Comparison of ENCODE assay signal across 10 mouse cellular contexts in the genomic region with DNA sequence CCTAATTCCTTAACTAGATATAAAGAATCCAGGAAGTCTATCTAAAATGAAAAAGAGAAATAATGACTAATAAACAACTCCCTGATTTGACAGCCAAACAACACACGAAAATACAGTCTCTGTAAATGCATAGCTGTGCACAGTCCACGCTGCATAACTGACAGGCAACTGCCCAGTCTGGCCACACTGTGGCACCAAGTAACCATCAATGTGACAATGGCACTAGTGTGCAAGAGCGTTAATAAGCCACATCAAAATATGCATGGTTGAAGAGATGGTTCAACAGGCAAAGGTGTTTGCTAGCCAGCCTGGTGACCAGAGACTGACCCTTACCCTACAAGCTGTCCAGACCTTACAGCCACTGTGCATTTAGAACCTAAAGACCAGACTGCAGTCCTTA. TPM values are rescaled to one million over a fixed set of nuclear protein-coding genes. Genes with fewer than 3 reads are reported as not detected.
DNase-seq lines count a peak whose midpoint lies in the region; ATAC-seq and TF ChIP-seq lines count a peak whose summit lies in the region.
"Had no signal": no experiment of that assay in that cellular context is flagged by ENCODE, and none has a peak within 500 bp of the region (broad histone marks: within the 10 kb centered on the region; RNA-seq: fewer than 3 reads in every experiment).

No protein-coding gene starts in this region.

- peak; percentile 67; the same call in 1 of the 2 replicates for ATAC-seq in megakaryocyte-erythroid progenitor cell, adult 5-6 weeks (replicated peaks; ENCODE audit: low FRiP score, low TSS enrichment, poor library complexity, severe bottlenecking)

- no peak for TF ChIP-seq POLR2A in brain, embryonic 14.5 days (IDR thresholded peaks at IDR 0.05; ENCODE audit: borderline replicate concordance, extremely low read depth, insufficient read depth, insufficient read length, poor library complexity, severe bottlenecking)

- H3K4me3 ChIP-seq in layer of hippocampus, adult 2 months: no peak overlapping the region
- H3K4me3 ChIP-seq: liver, embryonic 15.5 days had no signal

- TF ChIP-seq CTCF in layer of hippocampus, adult 2 months (conservative IDR thresholded peaks at IDR 0.05): peak; percentile 75
- TF ChIP-seq CTCF in brain, embryonic 14.5 days (IDR thresholded peaks at IDR 0.05; ENCODE audit: borderline replicate concordance, extremely low read depth, insufficient read depth, insufficient read length): peak; percentile 52; the same call in 1 of the 2 replicates

- no peak overlapping the region for H3K27ac ChIP-seq in layer of hippocampus, adult 2 months
- H3K27ac ChIP-seq: liver, embryonic 15.5 days had no signal

- peak; percentile 36 to 42 for DNase-seq in cerebellum, postnatal 14 days
- no peak for DNase-seq in cerebellum, adult 9-10 months
- no peak for DNase-seq in layer of hippocampus, adult 2 months (ENCODE audit: low spot score in 2 of 2)
- no peak for DNase-seq in layer of hippocampus, postnatal 25 days (ENCODE audit: extremely low spot score in 1 of 2, low spot score in 1 of 2)
- peak; percentile 23 for DNase-seq in brain, embryonic 14.5 days (ENCODE audit: low read depth)
- DNase-seq in right cerebral cortex, postnatal 36 days (ENCODE audit: low spot score in 2 of 2): no peak
- no peak for DNase-seq in kidney, adult 18-20 months
- DNase-seq: gastrocnemius, postnatal 14 days had no signal

RNA-seq across cellular contexts. Expression of gene Secisbp2l, which starts 17.6 kb away (rescaled TPM):
- total RNA-seq in layer of hippocampus, adult 2 months (2021): 10 to 100 TPM; 94.4 to 97.7 TPM
- 100 to 1,000 TPM; 107 to 116 TPM for total RNA-seq in layer of hippocampus, postnatal 25 days (2021)
- polyA plus RNA-seq in brain, embryonic 14.5 days (2012; rRNA removed): 14.7 and 28.4 TPM in 2 replicates
- 10.5 and 18.0 TPM in 2 replicates for total RNA-seq in megakaryocyte-erythroid progenitor cell, adult 5-6 weeks (2014; fragmentation: Nextera tagmentation)
- 11.5 and 13.8 TPM in 2 replicates for total RNA-seq in megakaryocyte-erythroid progenitor cell, adult 5-6 weeks (2017)

RNA-seq across cellular contexts. Expression of gene Shc4, which starts 41.1 kb away (rescaled TPM):
- 1 to 10 TPM; 4.1 to 4.2 TPM for total RNA-seq in layer of hippocampus, adult 2 months (2021)
- 1 to 10 TPM; 4.3 to 4.5 TPM for total RNA-seq in layer of hippocampus, postnatal 25 days (2021)
- polyA plus RNA-seq in brain, embryonic 14.5 days (2012; rRNA removed): 1.3 and 2.9 TPM in 2 replicates
- 0.98 and 3.3 TPM in 2 replicates for total RNA-seq in megakaryocyte-erythroid progenitor cell, adult 5-6 weeks (2014; fragmentation: Nextera tagmentation)
- total RNA-seq in megakaryocyte-erythroid progenitor cell, adult 5-6 weeks (2017): 1.0 and 1.2 TPM in 2 replicates

Comparison
In these comparisons a context has a peak if more than half of its experiments do, and no peak if none do; other contexts are left out.
1. DNase-seq: peak in cerebellum, postnatal 14 days (2 of 2) and brain, embryonic 14.5 days (single experiment); none in cerebellum, adult 9-10 months (single experiment), layer of hippocampus, adult 2 months (0 of 2), layer of hippocampus, postnatal 25 days (0 of 2), right cerebral cortex, postnatal 36 days (0 of 2) and kidney, adult 18-20 months (single experiment).
2. RNA of gene Secisbp2l, which starts 17.6 kb away (total RNA-seq): 107 to 116 TPM in layer of hippocampus, postnatal 25 days and 94.4 to 97.7 TPM in layer of hippocampus, adult 2 months; 10.5 to 18.0 TPM in megakaryocyte-erythroid progenitor cell, adult 5-6 weeks; every median in the first group is over 4 times any median in the second.